16 mouse cellular contexts compared by ENCODE assay signal in the genomic region with DNA sequence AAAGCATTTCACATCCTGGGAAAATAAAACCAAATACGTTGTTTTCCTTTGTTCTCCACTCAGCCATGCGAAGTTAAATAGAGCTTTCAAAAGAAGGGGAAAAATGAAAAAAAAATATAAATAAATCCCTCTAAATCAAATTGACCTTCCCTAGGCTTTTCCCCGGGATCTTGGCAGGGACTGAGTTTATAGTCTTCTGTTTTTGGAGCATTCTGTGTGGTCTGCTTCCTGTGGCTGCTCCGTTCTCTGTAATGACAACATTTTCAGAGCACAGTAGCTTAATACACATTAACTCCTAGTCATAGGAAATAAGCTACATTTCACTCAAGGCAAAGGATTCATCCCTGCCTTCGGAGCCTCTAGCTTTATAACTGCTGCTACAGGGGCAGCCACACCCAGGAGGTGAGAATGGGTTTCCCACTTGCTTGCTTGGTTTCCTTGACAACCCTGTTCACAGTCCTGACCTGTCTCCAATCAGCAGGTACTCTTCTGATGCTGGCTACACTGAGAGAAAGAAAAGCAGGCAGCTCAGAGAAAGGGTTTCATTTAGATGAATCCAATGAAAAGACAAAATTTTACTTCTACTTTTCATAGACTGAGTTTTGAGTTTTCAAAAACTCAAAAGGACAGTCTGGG. TPM values are rescaled to one million over a fixed set of nuclear protein-coding genes. Genes with fewer than 3 reads are reported as not detected.
A peak's percentile ranks its signal among the peaks of the same experiment; 100 is the strongest.
DNase-seq lines count a peak whose midpoint lies in the region; ATAC-seq and TF ChIP-seq lines count a peak whose summit lies in the region.
"Had no signal": no experiment of that assay in that cellular context is flagged by ENCODE, and none has a peak within 500 bp of the region (broad histone marks: within the 10 kb centered on the region; RNA-seq: fewer than 3 reads in every experiment).

No protein-coding gene starts in this region.

- H3K27me3 ChIP-seq in kidney, postnatal 0 days (ENCODE audit: insufficient read depth, low read length): no peaks in the 10 kb centered on the region
- H3K27me3 ChIP-seq in embryonic facial prominence, embryonic 14.5 days (replicated peaks; ENCODE audit: control insufficient read depth, insufficient read depth, low read length): no peaks in the 10 kb centered on the region
- no peaks in the 10 kb centered on the region for H3K27me3 ChIP-seq in midbrain, embryonic 14.5 days (ENCODE audit: control insufficient read depth, insufficient read depth, low read length)
- H3K27me3 ChIP-seq: heart, embryonic 13.5 days; liver, embryonic 13.5 days had no signal

- H3K9me3 ChIP-seq in kidney, postnatal 0 days (replicated peaks; ENCODE audit: low read length): no peaks in the 10 kb centered on the region
- no peaks in the 10 kb centered on the region for H3K9me3 ChIP-seq in embryonic facial prominence, embryonic 14.5 days (ENCODE audit: control insufficient read depth, low read length)
- H3K9me3 ChIP-seq in midbrain, embryonic 14.5 days (ENCODE audit: control insufficient read depth, low read length): no peaks in the 10 kb centered on the region
- H3K9me3 ChIP-seq: heart, embryonic 13.5 days; liver, embryonic 13.5 days had no signal

- no peak for ATAC-seq in kidney, postnatal 0 days (replicated peaks; ENCODE audit: low FRiP score, low read depth)
- ATAC-seq in embryonic facial prominence, embryonic 14.5 days (ENCODE audit: low read depth): 0 out of 2 replicates have a peak, but pooled peaks have one; percentile 38
- no peak for ATAC-seq in midbrain, embryonic 14.5 days (ENCODE audit: low FRiP score, low TSS enrichment)

- peak; percentile 6 to 9 for DNase-seq in cerebellum, postnatal 10 days
- no peak for DNase-seq in cerebellum, postnatal 4 days (ENCODE audit: low spot score in 2 of 2)
- DNase-seq in kidney, postnatal 0 days (ENCODE audit: low spot score): peak; percentile 90
- DNase-seq in kidney, postnatal 36 days: no peak
- peak; percentile 73 for DNase-seq in embryonic facial prominence, embryonic 14.5 days (ENCODE audit: low spot score)
- peak; percentile 41 for DNase-seq in midbrain, embryonic 14.5 days
- no peak for DNase-seq in natural killer cell, adult 2 months (ENCODE audit: low spot score in 2 of 2)
- no peak for DNase-seq in right cerebral cortex, postnatal 25 days
- DNase-seq: cerebellum, adult 18-20 months; gastrocnemius, postnatal 36 days; layer of hippocampus, adult 9-11 months; liver, embryonic 13.5 days; retina, postnatal 1 day; spleen, adult 18-20 months; thymus, adult 18-20 months had no signal

- H3K4me1 ChIP-seq in kidney, postnatal 0 days (replicated peaks; ENCODE audit: insufficient read depth, low read length): no peaks in the 10 kb centered on the region
- H3K4me1 ChIP-seq in embryonic facial prominence, embryonic 14.5 days (ENCODE audit: control insufficient read depth, insufficient read depth, low read length): no peaks in the 10 kb centered on the region
- no peaks in the 10 kb centered on the region for H3K4me1 ChIP-seq in midbrain, embryonic 14.5 days (ENCODE audit: control insufficient read depth, insufficient read depth, low read length)
- H3K4me1 ChIP-seq: liver, embryonic 13.5 days had no signal

- no peak overlapping the region for H3K9ac ChIP-seq in kidney, postnatal 0 days (ENCODE audit: low read depth, low read length)
- no peak overlapping the region for H3K9ac ChIP-seq in embryonic facial prominence, embryonic 14.5 days (ENCODE audit: low read depth, low read length)
- H3K9ac ChIP-seq in midbrain, embryonic 14.5 days (replicated peaks; ENCODE audit: low read length): no peak overlapping the region
- H3K9ac ChIP-seq: heart, embryonic 13.5 days; liver, embryonic 13.5 days had no signal

- TF ChIP-seq CTCF in kidney, postnatal 0 days (IDR thresholded peaks at IDR 0.05; ENCODE audit: low read depth): no peak

- no peak overlapping the region; the same call in none of the 2 replicates for H3K27ac ChIP-seq in kidney, postnatal 0 days
- no peak overlapping the region; the same call in 1 of the 2 replicates for H3K27ac ChIP-seq in embryonic facial prominence, embryonic 14.5 days (replicated peaks; ENCODE audit: low read depth, low read length)
- H3K27ac ChIP-seq in midbrain, embryonic 14.5 days (replicated peaks; ENCODE audit: low read depth, low read length): no peak overlapping the region
- H3K27ac ChIP-seq: heart, embryonic 13.5 days; liver, embryonic 13.5 days had no signal

- H3K36me3 ChIP-seq in kidney, postnatal 0 days (ENCODE audit: insufficient read depth, low read length): no peaks in the 10 kb centered on the region
- H3K36me3 ChIP-seq in embryonic facial prominence, embryonic 14.5 days (ENCODE audit: control insufficient read depth, insufficient read depth, low read length): no peaks in the 10 kb centered on the region
- no peaks in the 10 kb centered on the region for H3K36me3 ChIP-seq in midbrain, embryonic 14.5 days (ENCODE audit: control insufficient read depth, insufficient read depth, low read length)
- H3K36me3 ChIP-seq: heart, embryonic 13.5 days; liver, embryonic 13.5 days had no signal

- no peak overlapping the region for H3K4me3 ChIP-seq in kidney, postnatal 0 days (replicated peaks; ENCODE audit: low read depth, low read length)
- no peak overlapping the region for H3K4me3 ChIP-seq in embryonic facial prominence, embryonic 14.5 days (ENCODE audit: low read depth, low read length)
- H3K4me3 ChIP-seq in midbrain, embryonic 14.5 days (replicated peaks; ENCODE audit: low read depth, low read length): no peak overlapping the region
- H3K4me3 ChIP-seq: heart, embryonic 13.5 days; liver, embryonic 13.5 days had no signal

- H3K4me2 ChIP-seq in kidney, postnatal 0 days (ENCODE audit: low read length): peak overlapping the region; percentile 21; the same call in 1 of the 2 replicates
- no peak overlapping the region for H3K4me2 ChIP-seq in embryonic facial prominence, embryonic 14.5 days (ENCODE audit: low read depth, low read length)
- no peak overlapping the region for H3K4me2 ChIP-seq in midbrain, embryonic 14.5 days (ENCODE audit: low read length)
- H3K4me2 ChIP-seq: heart, embryonic 13.5 days; liver, embryonic 13.5 days had no signal

- 8% methylated on average over 5 of the region's 5 CpGs for WGBS in kidney, postnatal 0 days
- 25% methylated on average over 5 of the region's 5 CpGs for WGBS in embryonic facial prominence, embryonic 14.5 days
- 45% methylated on average over 5 of the region's 5 CpGs for WGBS in midbrain, embryonic 14.5 days

RNA-seq across cellular contexts. Expression of gene Dkk2, which starts 51.9 kb away (rescaled TPM):
- 7.7 and 8.3 TPM in 2 replicates for polyA plus RNA-seq in kidney, postnatal 0 days (2015; fragmentation: Nextera tagmentation; extraction: Ambion mirVana)
- 25.0 and 33.6 TPM in 2 replicates for polyA plus RNA-seq in embryonic facial prominence, embryonic 14.5 days (2014; fragmentation: Nextera tagmentation; extraction: Ambion mirVana)
- polyA plus RNA-seq in midbrain, embryonic 14.5 days (2014; fragmentation: Nextera tagmentation; extraction: Ambion mirVana): 0.63 and 1.2 TPM in 2 replicates

Comparison
In these comparisons a context has a peak if more than half of its experiments do, and no peak if none do; other contexts are left out.
1. DNase-seq: peak in cerebellum, postnatal 10 days (2 of 2), kidney, postnatal 0 days (single experiment), embryonic facial prominence, embryonic 14.5 days (single experiment) and midbrain, embryonic 14.5 days (single experiment); none in cerebellum, postnatal 4 days (0 of 2), kidney, postnatal 36 days (0 of 2), natural killer cell, adult 2 months (0 of 2) and right cerebral cortex, postnatal 25 days (single experiment).